Mouse (Mus musculus): ENCODE results near the gene Vmn1r193. TPM values are rescaled to one million over a fixed set of nuclear protein-coding genes. Genes with fewer than 3 reads are reported as not detected.

Gene Vmn1r193
- polyA plus RNA-seq (2014; fragmentation: Illumina TruSeq; extraction: RNeasy Lipid Tissue Mini Kit (QIAGEN cat#74804); ENCODE audit: insufficient read depth, low read depth, low replicate concordance): not detected

DNA sequence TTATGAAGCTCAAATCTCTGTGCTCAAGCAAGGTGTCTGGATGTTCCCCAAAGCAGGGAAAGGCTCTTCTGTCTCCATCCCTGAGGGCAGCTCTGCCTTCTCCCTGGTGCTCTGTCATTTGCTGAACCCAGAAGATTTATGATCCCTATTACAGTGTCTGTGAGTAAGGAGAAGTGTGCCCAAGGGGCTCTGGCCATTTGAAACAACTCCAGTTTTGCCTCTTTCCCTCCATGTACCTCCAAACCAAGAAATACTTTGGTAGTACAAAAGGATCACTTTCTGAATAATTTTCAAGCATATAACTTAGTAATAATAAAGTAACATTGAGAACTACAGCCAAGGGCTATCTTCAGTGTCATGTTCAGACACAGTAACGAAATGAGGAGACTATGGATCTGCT, at the start of gene Vmn1r193:
Gene Vmn1r193, minus strand, starts transcription at position 101 of the 400 bp plus-strand sequence.

DNA sequence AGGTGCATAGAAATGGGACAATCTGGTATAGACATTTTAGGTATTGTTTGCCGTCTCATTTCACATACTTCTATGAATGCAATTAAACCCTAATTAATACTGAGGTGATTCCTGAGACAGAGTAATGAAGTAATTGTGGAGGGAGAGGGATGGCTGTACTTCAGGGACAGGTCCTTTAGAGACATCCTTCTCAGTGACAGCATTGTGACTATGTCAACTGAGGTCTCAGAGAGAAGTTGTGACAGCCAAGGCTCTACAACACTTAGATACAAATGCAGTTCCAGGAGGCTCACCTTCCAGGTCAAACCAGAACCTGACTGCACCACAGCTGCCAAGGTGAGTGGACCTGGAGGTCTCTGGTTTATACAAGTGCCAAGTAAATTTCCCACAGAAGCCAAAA, 47.3 kb upstream of the Vmn1r193 start, which contains the start of gene Vmn1r195:
Gene Vmn1r195, plus strand, starts transcription at position 301 of the 400 bp plus-strand sequence.

DNA sequence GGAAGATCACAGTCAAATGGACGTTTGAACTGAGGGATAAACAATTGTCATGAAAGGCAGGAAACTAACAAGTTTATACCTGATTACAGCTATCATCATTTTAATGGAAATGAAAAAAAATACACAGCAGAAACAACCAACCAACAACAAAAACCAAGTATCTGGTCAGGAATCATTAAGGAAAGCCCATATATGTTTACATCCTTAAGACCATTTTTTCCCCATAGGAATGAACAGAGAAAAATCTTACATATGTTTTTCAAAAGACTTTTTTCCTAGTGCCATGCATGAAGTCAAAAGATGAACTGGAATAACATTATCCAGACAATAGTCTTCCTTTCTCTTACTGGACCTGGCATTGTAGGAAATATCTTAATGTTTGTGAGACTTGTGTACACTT, 21.0 kb upstream of the Vmn1r193 start, which contains the start of gene Vmn1r194:
Gene Vmn1r194, plus strand, starts transcription at position 301 of the 400 bp plus-strand sequence.

DNA sequence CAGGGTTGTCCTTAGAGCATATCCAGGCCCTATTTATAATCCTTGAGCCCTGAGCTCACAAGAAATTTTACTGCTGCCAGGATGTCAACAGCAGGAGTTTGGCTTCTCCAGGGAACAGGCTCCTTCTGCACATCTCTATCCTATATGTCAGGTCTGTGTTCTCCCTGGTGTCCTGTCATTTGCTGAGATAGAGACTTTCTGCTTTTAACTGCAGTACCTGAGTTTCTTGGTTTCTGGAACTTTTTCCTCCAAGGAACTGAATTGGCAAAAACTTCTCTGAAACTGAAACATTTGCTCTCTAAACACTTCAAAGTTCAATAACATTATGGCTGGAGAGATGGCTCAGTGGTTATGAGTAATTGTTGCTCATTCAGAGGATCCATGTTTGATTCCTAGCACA, 31.9 kb downstream of the Vmn1r193 start, which contains the start of gene Vmn1r192:
Gene Vmn1r192, minus strand, starts transcription at position 101 of the 400 bp plus-strand sequence.

DNA sequence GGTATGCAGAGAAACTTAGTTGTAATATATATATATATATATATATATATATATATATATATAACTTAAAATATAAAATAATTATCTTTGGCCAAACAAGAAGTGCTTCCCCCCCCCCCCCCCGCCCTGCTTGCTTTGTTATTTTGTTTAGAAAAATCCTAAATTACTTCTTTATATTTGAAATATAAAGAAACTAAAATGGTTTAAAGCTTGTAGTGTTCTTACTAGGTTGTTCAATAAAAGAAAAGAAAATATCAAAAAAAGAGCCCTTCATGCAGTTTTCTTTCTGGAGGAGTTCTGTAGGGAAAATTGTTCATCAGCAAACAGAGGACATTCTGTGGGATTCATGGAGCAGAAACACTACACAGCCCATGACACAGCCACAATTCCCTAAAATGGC, 39.1 kb downstream of the Vmn1r193 start, which contains the start of gene Vmn1r191:
Gene Vmn1r191, minus strand, starts transcription at position 101 of the 400 bp plus-strand sequence.

Other genes with a start within 250 kb of the Vmn1r193 start
- gene Pom121l2, start 242.0 kb downstream of the Vmn1r193 start, polyA plus RNA-seq (2014; fragmentation: Illumina TruSeq; extraction: RNeasy Lipid Tissue Mini Kit (QIAGEN cat#74804); ENCODE audit: insufficient read depth, low read depth, low replicate concordance): not detected
- not detected for gene Prss16, start 213.4 kb downstream of the Vmn1r193 start, polyA plus RNA-seq (2014; fragmentation: Illumina TruSeq; extraction: RNeasy Lipid Tissue Mini Kit (QIAGEN cat#74804); ENCODE audit: insufficient read depth, low read depth, low replicate concordance)
- not detected for gene Hist1h2ah, start 187.6 kb downstream of the Vmn1r193 start, polyA plus RNA-seq (2014; fragmentation: Illumina TruSeq; extraction: RNeasy Lipid Tissue Mini Kit (QIAGEN cat#74804); ENCODE audit: insufficient read depth, low read depth, low replicate concordance)
- not detected for gene Hist1h2bk, start 187.3 kb downstream of the Vmn1r193 start, polyA plus RNA-seq (2014; fragmentation: Illumina TruSeq; extraction: RNeasy Lipid Tissue Mini Kit (QIAGEN cat#74804); ENCODE audit: insufficient read depth, low read depth, low replicate concordance)
- 3.2 TPM for gene Hist1h4i, start 181.8 kb downstream of the Vmn1r193 start, polyA plus RNA-seq (2014; fragmentation: Illumina TruSeq; extraction: RNeasy Lipid Tissue Mini Kit (QIAGEN cat#74804); ENCODE audit: insufficient read depth, low read depth, low replicate concordance)
- not detected for gene Hist1h2ag, start 180.2 kb downstream of the Vmn1r193 start, polyA plus RNA-seq (2014; fragmentation: Illumina TruSeq; extraction: RNeasy Lipid Tissue Mini Kit (QIAGEN cat#74804); ENCODE audit: insufficient read depth, low read depth, low replicate concordance)
- not detected for gene Hist1h2bj, start 179.9 kb downstream of the Vmn1r193 start, polyA plus RNA-seq (2014; fragmentation: Illumina TruSeq; extraction: RNeasy Lipid Tissue Mini Kit (QIAGEN cat#74804); ENCODE audit: insufficient read depth, low read depth, low replicate concordance)
- not detected for gene Vmn1r188, start 138.7 kb downstream of the Vmn1r193 start, polyA plus RNA-seq (2014; fragmentation: Illumina TruSeq; extraction: RNeasy Lipid Tissue Mini Kit (QIAGEN cat#74804); ENCODE audit: insufficient read depth, low read depth, low replicate concordance)
- not detected for gene Vmn1r189, start 117.3 kb downstream of the Vmn1r193 start, polyA plus RNA-seq (2014; fragmentation: Illumina TruSeq; extraction: RNeasy Lipid Tissue Mini Kit (QIAGEN cat#74804); ENCODE audit: insufficient read depth, low read depth, low replicate concordance)
- gene Vmn1r191, start 39.2 kb downstream of the Vmn1r193 start, polyA plus RNA-seq (2014; fragmentation: Illumina TruSeq; extraction: RNeasy Lipid Tissue Mini Kit (QIAGEN cat#74804); ENCODE audit: insufficient read depth, low read depth, low replicate concordance): not detected
- not detected for gene Vmn1r192, start 32.0 kb downstream of the Vmn1r193 start, polyA plus RNA-seq (2014; fragmentation: Illumina TruSeq; extraction: RNeasy Lipid Tissue Mini Kit (QIAGEN cat#74804); ENCODE audit: insufficient read depth, low read depth, low replicate concordance)
- gene Vmn1r194, start 21.1 kb upstream of the Vmn1r193 start, polyA plus RNA-seq (2014; fragmentation: Illumina TruSeq; extraction: RNeasy Lipid Tissue Mini Kit (QIAGEN cat#74804); ENCODE audit: insufficient read depth, low read depth, low replicate concordance): not detected
- gene Vmn1r195, start 47.4 kb upstream of the Vmn1r193 start, polyA plus RNA-seq (2014; fragmentation: Illumina TruSeq; extraction: RNeasy Lipid Tissue Mini Kit (QIAGEN cat#74804); ENCODE audit: insufficient read depth, low read depth, low replicate concordance): not detected
- gene Vmn1r196, start 66.8 kb upstream of the Vmn1r193 start, polyA plus RNA-seq (2014; fragmentation: Illumina TruSeq; extraction: RNeasy Lipid Tissue Mini Kit (QIAGEN cat#74804); ENCODE audit: insufficient read depth, low read depth, low replicate concordance): not detected
- gene Vmn1r197, start 101.4 kb upstream of the Vmn1r193 start, polyA plus RNA-seq (2014; fragmentation: Illumina TruSeq; extraction: RNeasy Lipid Tissue Mini Kit (QIAGEN cat#74804); ENCODE audit: insufficient read depth, low read depth, low replicate concordance): not detected
- gene Vmn1r198, start 127.2 kb upstream of the Vmn1r193 start, polyA plus RNA-seq (2014; fragmentation: Illumina TruSeq; extraction: RNeasy Lipid Tissue Mini Kit (QIAGEN cat#74804); ENCODE audit: insufficient read depth, low read depth, low replicate concordance): not detected
- not detected for gene Vmn1r199, start 156.7 kb upstream of the Vmn1r193 start, polyA plus RNA-seq (2014; fragmentation: Illumina TruSeq; extraction: RNeasy Lipid Tissue Mini Kit (QIAGEN cat#74804); ENCODE audit: insufficient read depth, low read depth, low replicate concordance)
- not detected for gene Vmn1r200, start 167.2 kb upstream of the Vmn1r193 start, polyA plus RNA-seq (2014; fragmentation: Illumina TruSeq; extraction: RNeasy Lipid Tissue Mini Kit (QIAGEN cat#74804); ENCODE audit: insufficient read depth, low read depth, low replicate concordance)
- gene Vmn1r201, start 248.8 kb upstream of the Vmn1r193 start, polyA plus RNA-seq (2014; fragmentation: Illumina TruSeq; extraction: RNeasy Lipid Tissue Mini Kit (QIAGEN cat#74804); ENCODE audit: insufficient read depth, low read depth, low replicate concordance): not detected

Data from lung, adult 10 weeks (tissue).